Mouse (Mus musculus) erythroblast, embryonic 14.5 days (primary cell): Measurements from ENCODE around the gene Calhm1.

Experiments used
- GATA1 ChIP-seq: IDR thresholded peaks from 2 replicates; pipeline ENCODE4 v1.6.1; 2012; ENCODE audit warnings: low read length, inconsistent platforms, mixed read lengths
- TAL1 ChIP-seq: IDR thresholded peaks from 3 replicates; pipeline ENCODE4 v1.6.1; 2012; ENCODE audit warnings: low read length, inconsistent platforms, mixed read lengths

- TF ChIP-seq TAL1 = no peak
- TF ChIP-seq GATA1 = no peak
These were observed 7.9 kb downstream of the Calhm1 start for GRCm38 (mm10) chr19:47136170-47136569.
